Mouse (Mus musculus) liver, adult 2 months (tissue): ENCODE measurements around the gene Psmc1.

Experiments
- CTCF ChIP-seq: fragments of 200-500 bp; IDR thresholded peaks from 2 replicates; pipeline ENCODE4 v1.5.1; 2011; ENCODE audit warnings: low read depth, low read length, control low read depth
- POLR2A ChIP-seq: fragments of 200-500 bp; IDR thresholded peaks from 2 replicates; pipeline ENCODE4 v1.6.1; 2011; ENCODE audit warnings: low read length, control low read depth; ENCODE audit not compliant: insufficient read depth; ENCODE audit errors: extremely low read depth

DNA sequence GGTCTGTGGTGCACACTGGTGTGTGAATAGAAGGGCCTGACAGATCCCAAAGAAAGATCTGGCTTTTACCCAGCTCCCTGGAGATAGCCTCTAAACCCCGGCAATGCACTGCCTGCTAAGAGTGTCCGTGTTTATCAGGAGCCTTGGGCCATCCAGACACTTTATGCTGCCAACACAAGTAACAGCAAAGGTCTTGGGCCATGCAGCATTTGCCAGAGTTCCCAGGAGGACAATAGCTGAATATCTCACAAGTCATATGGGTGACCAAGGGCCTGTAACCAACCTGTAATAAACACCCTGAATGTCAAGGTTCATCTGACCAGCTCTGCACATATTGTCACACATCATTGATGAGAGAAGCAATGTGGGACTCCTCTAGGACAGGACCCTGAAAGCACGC is 21.9 kb upstream of the Psmc1 start:
- TF ChIP-seq POLR2A, result no peak
- no peak for TF ChIP-seq CTCF
